Mouse (Mus musculus): Measurements from ENCODE around the gene Rnf25. TPM values are rescaled to one million over a fixed set of nuclear protein-coding genes. Genes with fewer than 3 reads are reported as not detected.
A peak's percentile ranks its signal among the peaks of the same experiment; 100 is the strongest.

The Rnf25 gene
- total RNA-seq (2012; rRNA removed) (26.2 and 32.4 TPM in 2 replicates), polyA plus RNA-seq (2012; ENCODE audit: insufficient read depth in 1 of 2, insufficient read length in 2 of 2, low read depth in 1 of 2, low replicate concordance in 2 of 2, missing spikeins in 1 of 2) (10 to 100 TPM in 1 of 2 experiments, not detected in 1; 49.7 TPM)

GRCm38 (mm10) chr1:74601267-74601962 lies at the start of gene Rnf25, which contains the start of gene Stk36:
Gene Rnf25 (minus strand): TSS chr1:74601397.
Gene Stk36 (plus strand): TSS chr1:74601445.
- Histone ChIP-seq H3K27me3 (ENCODE audit: control insufficient read depth in 1 of 2, insufficient read depth in 2 of 2, low read length in 2 of 2) (no peaks in the 10 kb centered on the region), H3K27ac (ENCODE audit: control insufficient read depth, low read depth, low read length) (peak within 1 kb of the TSS; percentile 35), H3K36me3 (ENCODE audit: control insufficient read depth in 1 of 2, insufficient read depth in 2 of 2, low read length in 2 of 2) (peaks cover 0 to 6% of the 10 kb centered on the region in 2 experiments; a peak in 3 of 4 replicates), H3K4me3 (ENCODE audit: control insufficient read depth in 1 of 2, insufficient read depth in 1 of 2, low read depth in 2 of 2, low read length in 2 of 2) (peak within 1 kb of the TSS; percentile 85 to 97), H3K79me2 (ENCODE audit: control insufficient read depth, insufficient read depth, low read length, poor library complexity) (peaks cover 7% of the 10 kb centered on the region), H3K9ac (ENCODE audit: control insufficient read depth, low read depth, low read length, poor library complexity, severe bottlenecking) (peak within 1 kb of the TSS; percentile 92), H3K4me1 (ENCODE audit: control insufficient read depth in 1 of 2, insufficient read depth in 2 of 2, low read length in 2 of 2) (peaks cover 0 to 2% of the 10 kb centered on the region in 2 experiments; a peak in 1 of 4 replicates), H3K9me3 (replicated peaks; ENCODE audit: insufficient read depth, low read length) (no peaks in the 10 kb centered on the region)
- TF ChIP-seq KAT2A (conservative IDR thresholded peaks at IDR 0.05; ENCODE audit: low read depth, low read length) (no peak; the same call in 1 of the 2 replicates), MXI1 (IDR thresholded peaks at IDR 0.05; ENCODE audit: low read depth, low read length) (peak; percentile 74), SMC3 (IDR thresholded peaks at IDR 0.05; ENCODE audit: low read depth, low read length) (no peak), ZMIZ1 (IDR thresholded peaks at IDR 0.05; ENCODE audit: low read depth, low read length) (peak; percentile 83; the same call in 1 of the 2 replicates), TCF12 (IDR thresholded peaks at IDR 0.05; ENCODE audit: low read depth, low read length) (no peak), NELFE (IDR thresholded peaks at IDR 0.05; ENCODE audit: low read depth, low read length) (peak; percentile 96), ELF1 (IDR thresholded peaks at IDR 0.05; ENCODE audit: low read depth, low read length) (peak; percentile 72), MAX (IDR thresholded peaks at IDR 0.05; ENCODE audit: low read length) (no peak), CHD2 (IDR thresholded peaks at IDR 0.05; ENCODE audit: low read length) (no peak), JUND (IDR thresholded peaks at IDR 0.05; ENCODE audit: low read depth, low read length) (no peak), MYC (IDR thresholded peaks at IDR 0.05; ENCODE audit: low read depth, low read length) (no peak), UBTF (IDR thresholded peaks at IDR 0.05; ENCODE audit: borderline replicate concordance, insufficient read depth, low read depth, low read length) (no peak), POLR2AphosphoS2 (IDR thresholded peaks at IDR 0.05; ENCODE audit: low read length) (peak; percentile 96), POLR2A (IDR thresholded peaks at IDR 0.05; ENCODE audit: control insufficient read depth in 1 of 2, insufficient read depth in 1 of 2, low read depth in 1 of 2, low read length in 2 of 2, poor library complexity in 1 of 2) (peak; percentile 91 to 97; a peak in 3 of 4 replicates), TBP (IDR thresholded peaks at IDR 0.05; ENCODE audit: low read depth, low read length) (peak; percentile 78; the same call in 1 of the 2 replicates), ZC3H11A (IDR thresholded peaks at IDR 0.05; ENCODE audit: low read depth, low read length) (no peak), MAFK (IDR thresholded peaks at IDR 0.05; ENCODE audit: borderline replicate concordance, low read depth, low read length) (no peak), ETS1 (IDR thresholded peaks at IDR 0.05; ENCODE audit: low read depth, low read length) (no peak), E2F4 (IDR thresholded peaks at IDR 0.05; ENCODE audit: borderline replicate concordance, low read depth, low read length) (no peak), CTCF (IDR thresholded peaks at IDR 0.05 in 2 of 3, conservative IDR thresholded peaks at IDR 0.05 in 1 of 3; ENCODE audit: control insufficient read depth in 1 of 3, insufficient read depth in 1 of 3, low read depth in 2 of 3, low read length in 3 of 3, poor library complexity in 1 of 3, severe bottlenecking in 1 of 3) (no peak), SIN3A (IDR thresholded peaks at IDR 0.05; ENCODE audit: low read length) (peak; percentile 99), HCFC1 (IDR thresholded peaks at IDR 0.05; ENCODE audit: low read depth, low read length) (peak; percentile 87), TAL1 (IDR thresholded peaks at IDR 0.05; ENCODE audit: low read length) (no peak), GABPA (IDR thresholded peaks at IDR 0.05; ENCODE audit: low read depth, low read length) (no peak)
- DNase-seq (ENCODE audit: low read depth, low spot score), result peak; percentile 93
